Mouse (Mus musculus): ENCODE results near the gene Serinc3. TPM values are rescaled to one million over a fixed set of nuclear protein-coding genes. Genes with fewer than 3 reads are reported as not detected.
"Not testable (repeated sequence)": the region's sequence is repeated elsewhere in the genome, so short reads cannot be mapped to it uniquely, and the experiment has no call there.

The Serinc3 gene
- polyA plus RNA-seq, 1 experiment from 2014 or later = 380 TPM

DNA sequence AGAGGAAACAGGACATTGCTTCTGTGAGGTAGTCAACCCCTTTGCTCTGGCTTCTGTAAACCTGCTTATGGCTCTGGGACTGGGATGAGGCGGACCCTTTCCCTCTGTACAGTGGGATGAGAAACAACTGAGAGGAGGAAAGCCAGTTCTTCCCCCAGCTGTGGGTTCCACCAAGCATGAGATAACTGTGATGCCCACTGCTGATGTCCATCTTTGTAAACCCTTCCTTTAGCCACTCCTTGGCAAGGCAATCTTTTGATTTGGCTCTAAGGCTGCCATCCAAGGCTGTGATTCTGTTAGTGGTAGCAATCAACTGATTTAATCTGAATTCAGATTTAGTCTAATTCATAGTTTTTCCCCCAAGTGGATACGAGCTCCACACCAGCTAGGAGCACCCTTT is 12.6 kb upstream of the Serinc3 start:
- no peak overlapping the region for H3K27ac ChIP-seq
- 88% methylated on average over 1 of the region's 2 CpGs for WGBS (ENCODE audit: missing documents)

DNA sequence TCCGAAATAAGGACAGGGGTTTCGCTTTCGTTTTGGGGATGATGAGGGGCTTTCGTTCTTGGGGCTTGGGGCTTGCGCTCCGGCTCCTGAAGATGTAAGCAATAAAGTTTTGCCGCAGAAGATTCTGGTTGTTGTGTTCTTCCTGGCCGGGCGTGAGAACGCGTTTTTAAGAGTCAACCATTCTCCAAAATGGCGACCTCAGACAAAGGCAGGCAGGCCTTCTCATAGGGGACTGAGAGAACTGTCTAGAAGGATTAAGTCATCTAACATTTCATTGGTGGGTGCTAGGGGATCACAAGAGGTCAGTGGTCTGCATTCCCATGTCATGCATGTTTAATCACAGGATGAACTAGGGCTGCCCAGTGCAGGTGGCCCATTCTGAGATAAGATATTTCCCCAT is 10.8 kb upstream of the Serinc3 start:
- H3K27ac ChIP-seq; H3K4me3 ChIP-seq (ENCODE audit: inconsistent target); H3K36me3 ChIP-seq (ENCODE audit: inconsistent target): not testable (repeated sequence)
- 100% methylated on average over 5 of the region's 12 CpGs for WGBS (ENCODE audit: missing documents)
- peaks cover 22% of the 10 kb centered on the region for H3K79me2 ChIP-seq (ENCODE audit: inconsistent target)

More for the DNA sequence above, 12.6 kb upstream of the Serinc3 start:
- Histone ChIP-seq H3K4me3 (ENCODE audit: inconsistent target) (no peak overlapping the region), H3K36me3 (ENCODE audit: inconsistent target) (no peaks in the 10 kb centered on the region), H3K79me2 (ENCODE audit: inconsistent target) (peaks cover 38% of the 10 kb centered on the region)

- H3K4me3 ChIP-seq (ENCODE audit: inconsistent target) = no peak overlapping the region
- H3K27ac ChIP-seq = no peak overlapping the region
- 100% methylated on average over 3 of the region's 5 CpGs for whole genome bisulfite sequencing (ENCODE audit: missing documents)
- H3K36me3 ChIP-seq (ENCODE audit: inconsistent target) = no peaks in the 10 kb centered on the region
- peaks cover 30% of the 10 kb centered on the region for H3K79me2 ChIP-seq (ENCODE audit: inconsistent target)
Measured at GRCm38 (mm10) chr2:163646461-163647080, 1.6 kb upstream of the Serinc3 start.

GRCm38 (mm10) chr2:163645700-163646460 is 949 bp upstream of the Serinc3 start:
- no peaks in the 10 kb centered on the region for H3K36me3 ChIP-seq (ENCODE audit: inconsistent target)
- H3K79me2 ChIP-seq (ENCODE audit: inconsistent target) = peaks cover 36% of the 10 kb centered on the region
- peak overlapping the region; percentile 5; the same call in 1 of the 2 replicates for H3K4me3 ChIP-seq (ENCODE audit: inconsistent target)
- 54% methylated on average over 9 of the region's 11 CpGs for WGBS (ENCODE audit: missing documents)
- peak overlapping the region; percentile 82 for H3K27ac ChIP-seq

DNA sequence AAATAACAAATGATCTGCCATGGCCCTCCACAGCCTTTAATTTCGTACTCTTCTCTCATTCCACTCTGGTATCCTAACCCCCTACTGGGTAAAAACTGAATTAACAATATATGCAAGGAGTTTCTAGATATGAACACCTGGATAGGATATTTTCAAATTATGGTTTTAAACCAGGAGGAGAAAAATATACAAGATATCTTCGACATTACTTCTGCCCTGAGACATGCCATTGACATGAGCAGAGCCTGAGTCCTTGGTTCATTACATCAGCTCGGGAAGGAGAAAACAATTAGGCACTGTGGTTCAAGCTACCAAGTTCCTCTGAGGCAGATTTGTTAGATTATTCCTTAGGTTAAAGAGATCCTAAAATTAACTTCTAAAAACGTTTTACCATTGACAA is 884 bp downstream of the Serinc3 start:
- Histone ChIP-seq H3K36me3 (ENCODE audit: inconsistent target) (no peaks in the 10 kb centered on the region), H3K27ac (peak overlapping the region; percentile 87), H3K79me2 (ENCODE audit: inconsistent target) (peaks cover 55% of the 10 kb centered on the region), H3K4me3 (ENCODE audit: inconsistent target) (peak overlapping the region; percentile 86)
- WGBS (ENCODE audit: missing documents) = 4% methylated on average over 4 of the region's 4 CpGs

DNA sequence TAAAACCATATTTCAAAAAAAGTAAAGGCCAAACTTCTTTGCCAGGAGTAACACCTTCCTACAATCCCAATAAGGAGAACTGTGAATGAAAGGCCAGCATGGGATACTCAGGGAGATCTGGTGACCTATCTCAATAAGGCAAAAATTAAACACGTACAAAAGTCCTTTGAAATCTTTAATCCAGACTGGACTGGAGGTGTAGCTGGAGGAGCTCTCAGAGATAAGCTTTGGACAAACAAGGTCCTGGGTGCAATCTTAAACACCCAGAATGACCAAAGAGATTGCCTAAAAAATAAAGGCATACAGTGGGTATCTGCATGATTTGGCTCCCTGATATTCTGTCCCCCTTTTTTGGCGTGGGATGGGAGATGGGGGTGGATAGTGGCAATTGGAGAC is 1.4 kb downstream of the Serinc3 start:
- H3K4me3 ChIP-seq (ENCODE audit: inconsistent target) = peak overlapping the region; percentile 86
- WGBS (ENCODE audit: missing documents) = 0% methylated on average over 2 of the region's 2 CpGs
- 0 out of 2 replicates have a peak, but pooled peaks cover 1% of the 10 kb centered on the region for H3K36me3 ChIP-seq (ENCODE audit: inconsistent target)
- H3K79me2 ChIP-seq (ENCODE audit: inconsistent target) = peaks cover 60% of the 10 kb centered on the region
- peak overlapping the region; percentile 87 for H3K27ac ChIP-seq

GRCm38 (mm10) chr2:163642685-163643575 is 2.0 kb downstream of the Serinc3 start:
- peaks cover 66% of the 10 kb centered on the region for H3K79me2 ChIP-seq (ENCODE audit: inconsistent target)
- H3K27ac ChIP-seq = peak overlapping the region; percentile 87
- WGBS (ENCODE audit: missing documents) = 2% methylated on average over 25 of the region's 30 CpGs
- peaks cover 8% of the 10 kb centered on the region for H3K36me3 ChIP-seq (ENCODE audit: inconsistent target)
- H3K4me3 ChIP-seq (ENCODE audit: inconsistent target) = peak overlapping the region; percentile 86

- peak overlapping the region; percentile 87 for H3K27ac ChIP-seq
Measured at GRCm38 (mm10) chr2:163641681-163642080, 3.2 kb downstream of the Serinc3 start.

DNA sequence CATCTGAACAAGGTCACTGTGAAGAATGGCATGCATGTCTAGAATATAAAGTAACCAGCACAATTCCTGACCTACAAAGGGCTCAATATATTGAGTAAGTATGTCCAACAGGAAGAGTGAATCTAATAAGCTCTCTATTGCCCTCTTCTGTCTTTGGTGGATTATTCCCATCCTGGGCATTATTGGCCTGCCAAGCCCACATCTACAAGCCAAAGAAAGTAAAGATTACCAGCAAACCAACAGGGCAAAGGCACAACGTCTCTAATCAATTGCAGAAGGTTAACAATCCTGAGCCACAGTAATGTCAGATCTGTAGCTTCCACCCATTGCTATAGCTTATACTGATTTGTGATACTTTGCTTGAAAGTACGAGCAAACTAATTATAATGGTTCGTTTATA is 4.4 kb downstream of the Serinc3 start:
- H3K4me3 ChIP-seq (ENCODE audit: inconsistent target) = no peak overlapping the region
- 38% methylated on average over 3 of the region's 3 CpGs for WGBS (ENCODE audit: missing documents)
- peaks cover 32% of the 10 kb centered on the region for H3K36me3 ChIP-seq (ENCODE audit: inconsistent target)
- H3K79me2 ChIP-seq (ENCODE audit: inconsistent target) = peaks cover 90% of the 10 kb centered on the region
- H3K27ac ChIP-seq = peak overlapping the region; percentile 87

More at GRCm38 (mm10) chr2:163641681-163642080, 3.2 kb downstream of the Serinc3 start:
- Histone ChIP-seq H3K79me2 (ENCODE audit: inconsistent target) (peaks cover 78% of the 10 kb centered on the region), H3K4me3 (ENCODE audit: inconsistent target) (no peak overlapping the region), H3K36me3 (ENCODE audit: inconsistent target) (peaks cover 20% of the 10 kb centered on the region)
- 8% methylated on average over 3 of the region's 3 CpGs for WGBS (ENCODE audit: missing documents)

GRCm38 (mm10) chr2:163637655-163638266 is 7.2 kb downstream of the Serinc3 start:
- Histone ChIP-seq H3K27ac (no peak overlapping the region), H3K79me2 (ENCODE audit: inconsistent target) (peaks cover 100% of the 10 kb centered on the region), H3K36me3 (ENCODE audit: inconsistent target) (peaks cover 36% of the 10 kb centered on the region)

DNA sequence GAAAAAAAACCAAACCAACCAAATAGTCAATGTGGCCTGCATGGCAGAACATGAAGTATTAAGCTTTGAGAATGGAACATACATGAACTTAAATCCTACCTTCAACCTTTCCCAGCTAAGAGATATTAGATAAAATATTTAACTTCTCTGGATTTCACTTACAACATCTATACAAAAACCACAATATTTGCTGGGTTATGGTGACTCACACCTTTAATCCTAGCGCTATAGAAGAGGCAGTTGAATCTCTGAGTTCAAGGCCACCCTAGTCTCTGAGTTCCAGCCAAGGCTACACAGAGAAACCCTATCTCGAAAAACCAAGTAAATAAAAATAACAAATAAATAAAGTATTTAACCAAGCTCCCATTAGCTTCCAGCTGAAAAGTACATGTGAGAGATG is 8.9 kb downstream of the Serinc3 start:
- 85% methylated on average over 2 of the region's 2 CpGs for WGBS (ENCODE audit: missing documents)
- Histone ChIP-seq H3K4me3 (ENCODE audit: inconsistent target) (no peak overlapping the region), H3K27ac (no peak overlapping the region), H3K36me3 (ENCODE audit: inconsistent target) (peaks cover 47% of the 10 kb centered on the region), H3K79me2 (ENCODE audit: inconsistent target) (peaks cover 100% of the 10 kb centered on the region)

More at GRCm38 (mm10) chr2:163637655-163638266, 7.2 kb downstream of the Serinc3 start:
- WGBS (ENCODE audit: missing documents) = 21% methylated on average over 5 of the region's 5 CpGs
- H3K4me3 ChIP-seq (ENCODE audit: inconsistent target) = no peak overlapping the region

DNA sequence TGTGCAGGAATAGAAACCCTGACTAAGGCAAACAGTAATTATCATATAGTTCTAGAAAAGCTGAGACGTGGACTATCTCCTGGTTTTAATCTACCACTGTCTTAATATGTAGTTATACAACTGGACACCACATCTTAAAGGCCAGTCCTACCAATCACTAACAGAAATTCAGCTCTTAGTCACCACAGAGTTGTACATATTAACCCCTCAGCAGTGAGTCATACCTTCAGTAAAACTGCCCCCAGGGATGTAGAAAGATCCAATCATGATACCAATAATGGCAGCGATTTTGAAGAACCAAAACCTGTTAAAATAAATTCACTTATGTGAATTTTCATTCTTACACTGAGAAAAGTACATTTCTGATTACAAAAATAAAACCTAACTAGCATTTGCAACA is 10.7 kb downstream of the Serinc3 start:
- H3K79me2 ChIP-seq (ENCODE audit: inconsistent target) = peaks cover 98% of the 10 kb centered on the region
- 64% methylated on average over 2 of the region's 2 CpGs for WGBS (ENCODE audit: missing documents)
- H3K36me3 ChIP-seq (ENCODE audit: inconsistent target) = peaks cover 66% of the 10 kb centered on the region
- no peak overlapping the region for H3K4me3 ChIP-seq (ENCODE audit: inconsistent target)
- no peak overlapping the region for H3K27ac ChIP-seq

GRCm38 (mm10) chr2:163631715-163632114 is 13.2 kb downstream of the Serinc3 start:
- H3K36me3 ChIP-seq (ENCODE audit: inconsistent target) = peaks cover 63% of the 10 kb centered on the region
- WGBS (ENCODE audit: missing documents) = 86% methylated on average over 2 of the region's 2 CpGs
- no peak overlapping the region for H3K27ac ChIP-seq
- H3K4me3 ChIP-seq (ENCODE audit: inconsistent target) = no peak overlapping the region
- peaks cover 79% of the 10 kb centered on the region for H3K79me2 ChIP-seq (ENCODE audit: inconsistent target)

DNA sequence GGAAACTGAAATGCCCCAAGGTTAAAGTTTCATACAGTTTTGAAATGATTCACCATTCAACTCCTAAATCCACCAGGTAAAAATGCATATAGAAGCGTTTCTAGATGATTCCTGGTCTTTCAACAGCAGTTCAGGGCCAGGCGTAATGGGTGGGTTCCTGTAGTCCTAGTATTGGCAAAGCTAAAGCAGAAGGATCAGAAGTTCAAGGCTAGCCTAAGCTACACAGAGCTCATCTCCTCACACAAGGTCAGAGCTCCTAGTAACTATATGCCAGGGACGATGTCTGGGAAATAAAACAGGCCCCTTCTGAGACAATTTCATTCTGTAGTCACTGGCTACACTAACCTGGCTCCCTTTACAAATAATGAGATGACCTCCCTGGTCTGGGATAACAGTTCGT is 13.7 kb downstream of the Serinc3 start:
- peaks cover 63% of the 10 kb centered on the region for H3K36me3 ChIP-seq (ENCODE audit: inconsistent target)
- 84% methylated on average over 4 of the region's 4 CpGs for WGBS (ENCODE audit: missing documents)
- H3K79me2 ChIP-seq (ENCODE audit: inconsistent target) = peaks cover 74% of the 10 kb centered on the region
- H3K27ac ChIP-seq = no peak overlapping the region
- no peak overlapping the region for H3K4me3 ChIP-seq (ENCODE audit: inconsistent target)

Data from macrophage (primary cell).